Comparison of ENCODE assay signal across 9 mouse cellular contexts in genomic region chr2:167559413-167559812, GRCm38 (mm10). TPM values are rescaled to one million over a fixed set of nuclear protein-coding genes. Genes with fewer than 3 reads are reported as not detected.
DNase-seq lines count a peak whose midpoint lies in the region; ATAC-seq lines count a peak whose summit lies in the region.
"Had no signal": no experiment of that assay in that cellular context is flagged by ENCODE, and none has a peak within 500 bp of the region (broad histone marks: within the 10 kb centered on the region; RNA-seq: fewer than 3 reads in every experiment).

No protein-coding gene starts in this region.

- H3K36me3 ChIP-seq in heart, embryonic 14.5 days (ENCODE audit: control insufficient read depth, insufficient read depth, low read length) = no peaks in the 10 kb centered on the region
- no peaks in the 10 kb centered on the region for H3K36me3 ChIP-seq in embryonic facial prominence, embryonic 10.5 days (replicated peaks)
- no peaks in the 10 kb centered on the region for H3K36me3 ChIP-seq in hindbrain, embryonic 15.5 days
- no peaks in the 10 kb centered on the region for H3K36me3 ChIP-seq in midbrain, embryonic 11.5 days (ENCODE audit: control insufficient read depth, insufficient read depth, low read length)

- no peak overlapping the region for H3K27ac ChIP-seq in heart, embryonic 14.5 days (replicated peaks in 1 of 2; ENCODE audit: control insufficient read depth in 1 of 2, insufficient read depth in 1 of 2, low read depth in 2 of 2, low read length in 2 of 2)
- H3K27ac ChIP-seq in embryonic facial prominence, embryonic 10.5 days (replicated peaks) = peak overlapping the region; percentile 87
- H3K27ac ChIP-seq in hindbrain, embryonic 15.5 days (replicated peaks) = no peak overlapping the region
- no peak overlapping the region for H3K27ac ChIP-seq in midbrain, embryonic 11.5 days (ENCODE audit: low read depth, low read length)

- WGBS in heart, embryonic 14.5 days = 12% methylated on average over 27 of the region's 27 CpGs
- WGBS in embryonic facial prominence, embryonic 10.5 days = 13% methylated on average over 27 of the region's 27 CpGs
- 7% methylated on average over 26 of the region's 27 CpGs for WGBS in hindbrain, embryonic 15.5 days
- 11% methylated on average over 25 of the region's 27 CpGs for WGBS in midbrain, embryonic 11.5 days

- intact Hi-C loops in heart, postnatal 36 days (cut with DNase I) = no loop called here

- peak overlapping the region; percentile 62 for H3K4me2 ChIP-seq in heart, embryonic 14.5 days (ENCODE audit: low read length)
- peak overlapping the region; percentile 50 for H3K4me2 ChIP-seq in hindbrain, embryonic 15.5 days
- H3K4me2 ChIP-seq in midbrain, embryonic 11.5 days = peak overlapping the region; percentile 37

- no peak for DNase-seq in heart, postnatal 36 days
- peak; percentile 60 for DNase-seq in embryonic facial prominence, embryonic 10.5 days (ENCODE audit: low spot score)
- DNase-seq in midbrain, embryonic 11.5 days (ENCODE audit: low spot score, missing footprints) = peak; percentile 88
- no peak for DNase-seq in right cerebral cortex, adult 2 months (ENCODE audit: low spot score in 2 of 2)
- no peak for DNase-seq in cerebellum, adult 11 months
- no peak for DNase-seq in gastrocnemius, postnatal 4 days (ENCODE audit: low spot score in 2 of 2)

- H3K4me3 ChIP-seq in heart, embryonic 14.5 days (ENCODE audit: control insufficient read depth in 1 of 2, insufficient read depth in 1 of 2, low read depth in 1 of 2, low read length in 2 of 2) = peak overlapping the region; percentile 12 to 15; a peak in 2 of 4 replicates
- H3K4me3 ChIP-seq in embryonic facial prominence, embryonic 10.5 days = peak overlapping the region; percentile 46
- H3K4me3 ChIP-seq in hindbrain, embryonic 15.5 days = peak overlapping the region; percentile 18; the same call in 1 of the 2 replicates
- H3K4me3 ChIP-seq in midbrain, embryonic 11.5 days (ENCODE audit: low read depth, low read length) = 0 out of 2 replicates have a peak overlapping the region, but pooled peaks have one; percentile 9

- ATAC-seq in heart, embryonic 14.5 days (ENCODE audit: insufficient number of reproducible peaks, insufficient read depth, low FRiP score, low read depth) = no peak
- ATAC-seq in hindbrain, embryonic 15.5 days (ENCODE audit: low FRiP score, low read depth) = no peak
- ATAC-seq in midbrain, embryonic 11.5 days (ENCODE audit: low FRiP score) = peak; percentile 58; the same call in 1 of the 2 replicates

- H3K27me3 ChIP-seq in heart, embryonic 14.5 days (ENCODE audit: control insufficient read depth, insufficient read depth, low read length) = 0 out of 2 replicates have a peak, but pooled peaks cover 3% of the 10 kb centered on the region
- H3K27me3 ChIP-seq in embryonic facial prominence, embryonic 10.5 days (replicated peaks; ENCODE audit: low read depth, poor library complexity, severe bottlenecking) = peaks cover 23% of the 10 kb centered on the region
- peaks cover 7% of the 10 kb centered on the region; the same call in 1 of the 2 replicates for H3K27me3 ChIP-seq in hindbrain, embryonic 15.5 days
- H3K27me3 ChIP-seq in midbrain, embryonic 11.5 days (ENCODE audit: control insufficient read depth, insufficient read depth, low read length) = no peaks in the 10 kb centered on the region

- H3K9ac ChIP-seq in heart, embryonic 14.5 days (ENCODE audit: low read length) = peak overlapping the region; percentile 70
- no peak overlapping the region for H3K9ac ChIP-seq in hindbrain, embryonic 15.5 days
- H3K9ac ChIP-seq in midbrain, embryonic 11.5 days (ENCODE audit: low read length) = peak overlapping the region; percentile 58

- peaks cover 22 to 31% of the 10 kb centered on the region in 2 experiments for H3K4me1 ChIP-seq in heart, embryonic 14.5 days (ENCODE audit: control insufficient read depth in 2 of 2, insufficient read depth in 2 of 2, low read length in 2 of 2)
- peaks cover 67% of the 10 kb centered on the region for H3K4me1 ChIP-seq in embryonic facial prominence, embryonic 10.5 days
- H3K4me1 ChIP-seq in hindbrain, embryonic 15.5 days (replicated peaks) = peaks cover 27% of the 10 kb centered on the region
- peaks cover 9% of the 10 kb centered on the region for H3K4me1 ChIP-seq in midbrain, embryonic 11.5 days (ENCODE audit: control insufficient read depth, insufficient read depth, low read length)

- no peaks in the 10 kb centered on the region for H3K9me3 ChIP-seq in heart, embryonic 14.5 days (ENCODE audit: control insufficient read depth, low read length)
- no peaks in the 10 kb centered on the region for H3K9me3 ChIP-seq in embryonic facial prominence, embryonic 10.5 days
- H3K9me3 ChIP-seq in hindbrain, embryonic 15.5 days = no peaks in the 10 kb centered on the region
- no peaks in the 10 kb centered on the region for H3K9me3 ChIP-seq in midbrain, embryonic 11.5 days (ENCODE audit: control insufficient read depth, low read length)

RNA-seq across cellular contexts. Expression of gene Snai1, which starts 21.4 kb away (rescaled TPM):
- 11.8 and 12.5 TPM in 2 replicates for polyA plus RNA-seq in heart, embryonic 14.5 days (2014; fragmentation: Nextera tagmentation; extraction: Ambion mirVana)
- total RNA-seq in heart, postnatal 36 days (2021) = 1 to 10 TPM; 1.5 to 2.0 TPM
- polyA plus RNA-seq in embryonic facial prominence, embryonic 10.5 days (2016; fragmentation: Nextera tagmentation; extraction: Ambion mirVana) = 86.3 and 93.8 TPM in 2 replicates
- polyA plus RNA-seq in hindbrain, embryonic 15.5 days (2015; fragmentation: Nextera tagmentation; extraction: Ambion mirVana) = 5.9 and 6.6 TPM in 2 replicates
- polyA plus RNA-seq in midbrain, embryonic 11.5 days (2014; fragmentation: Nextera tagmentation; extraction: Ambion mirVana) = 18.4 and 20.8 TPM in 2 replicates
- 1 to 10 TPM; 6.3 to 7.0 TPM for total RNA-seq in gastrocnemius, postnatal 4 days (2021)
- total RNA-seq: common myeloid progenitor, adult 5-6 weeks had no signal

Comparison
In these comparisons a context has a peak if more than half of its experiments do, and no peak if none do; other contexts are left out.
1. DNase-seq: peak in embryonic facial prominence, embryonic 10.5 days (single experiment) and midbrain, embryonic 11.5 days (single experiment); none in heart, postnatal 36 days (0 of 2), right cerebral cortex, adult 2 months (0 of 2), cerebellum, adult 11 months (single experiment) and gastrocnemius, postnatal 4 days (0 of 2).
2. Peak in every context shown above with its lines, with median percentiles within 50 percentile points of each other: H3K4me2 ChIP-seq and H3K4me3 ChIP-seq.